Mouse (Mus musculus) frontal cortex, adult 2 months (tissue): ENCODE results near the gene Ppp3ca. TPM values are rescaled to one million over a fixed set of nuclear protein-coding genes. Genes with fewer than 3 reads are reported as not detected.
"Not testable (repeated sequence)": the region's sequence is repeated elsewhere in the genome, so short reads cannot be mapped to it uniquely, and the experiment has no call there.

Experiments used
- DNase-seq, 2 experiments: peaks; one replicate each; pipeline ENCODE4 v3.0.0; 2022; ENCODE audit warnings: low spot score in 1 of 2; ENCODE audit errors: extremely low spot score in 1 of 2
- polyA plus RNA-seq: library from polyadenylated mRNA; depleted of rRNA; stranded (reverse); fragments of >200 nt; gene quantifications from 2 replicates; pipeline ENCODE4 v1.2.3, GENCODE M21; 2012

The Ppp3ca gene
- polyA plus RNA-seq, 1 experiment: 403 TPM

DNA sequence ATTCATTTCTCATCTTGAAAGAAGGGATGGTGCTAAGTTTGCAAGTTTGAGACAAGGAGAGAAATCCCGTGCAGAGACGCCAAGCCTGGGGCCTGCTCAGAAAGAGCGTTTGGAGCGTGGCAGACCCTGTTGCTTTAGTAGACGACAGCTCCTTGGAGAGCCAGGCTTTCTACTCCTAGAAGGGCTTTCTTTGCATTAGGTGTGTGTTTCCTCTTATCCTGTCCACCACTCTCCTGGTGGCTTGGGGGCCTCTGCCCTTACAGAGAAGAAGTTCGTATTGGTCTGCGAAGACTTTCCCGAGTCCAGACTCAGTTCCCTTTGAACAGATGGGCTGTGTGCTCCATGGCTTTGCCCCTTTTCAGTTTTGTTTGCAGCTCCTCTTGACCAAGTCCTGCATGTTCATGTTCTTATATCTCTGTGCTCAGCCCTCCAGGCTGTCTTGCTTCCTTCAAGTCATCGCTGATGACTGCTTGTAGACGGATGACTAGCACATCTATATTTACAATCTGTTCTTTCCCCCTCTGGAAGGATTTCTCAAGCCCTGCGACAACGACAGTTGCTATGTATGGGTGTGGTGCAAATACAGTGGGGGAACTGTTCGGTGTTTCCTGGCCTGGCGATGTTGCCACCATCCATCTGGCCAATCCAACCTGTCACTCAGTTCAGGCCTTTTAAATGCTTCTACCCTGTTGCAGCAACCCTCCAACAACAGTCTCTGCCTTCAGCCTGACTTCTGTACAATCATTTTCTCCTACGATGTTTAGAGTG, 14.5 kb downstream of the Ppp3ca start:
- no peak for DNase-seq

DNA sequence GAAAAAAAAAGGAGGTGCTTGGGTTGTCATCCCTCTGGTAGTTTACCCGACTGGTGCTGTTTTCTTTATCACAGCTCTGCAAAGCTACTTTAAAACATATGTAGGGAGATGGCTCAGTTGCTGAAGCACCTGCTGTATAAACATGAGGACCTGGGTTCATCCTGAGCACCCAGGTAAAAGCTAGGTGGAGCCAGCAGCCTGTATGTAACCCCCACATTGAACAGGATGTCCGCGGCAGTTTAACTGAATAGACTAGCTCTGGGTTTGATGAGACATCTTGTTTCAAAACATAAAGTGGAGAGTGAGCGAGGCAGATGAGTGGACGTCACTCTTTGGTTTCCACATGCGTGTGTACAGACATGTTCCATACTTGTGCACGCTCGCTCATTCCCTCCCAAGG, 16.5 kb downstream of the Ppp3ca start:
- DNase-seq: no peak

DNA sequence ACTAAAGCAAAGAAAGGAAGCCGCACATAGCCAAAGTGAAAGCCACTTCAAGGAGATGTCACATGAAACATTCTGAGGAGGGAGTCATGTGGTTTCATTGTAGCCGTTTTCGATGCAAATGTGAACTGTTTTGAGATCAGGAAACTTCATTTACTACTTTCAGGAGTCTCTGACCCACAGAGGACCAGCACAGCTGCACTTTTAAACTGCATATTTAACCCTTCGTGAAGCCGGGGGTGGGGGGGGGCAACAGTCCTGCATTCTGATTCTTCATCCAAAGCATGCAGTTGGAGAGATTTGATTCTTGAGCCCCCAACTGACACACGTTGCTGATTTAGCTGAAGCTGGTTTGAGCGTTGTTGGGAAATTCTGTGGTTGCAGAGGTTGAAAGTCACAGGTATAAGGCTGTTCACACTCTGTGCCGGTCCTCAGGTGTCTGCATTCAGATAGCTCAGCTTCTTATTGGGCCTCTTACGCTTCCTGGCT, 18.2 kb downstream of the Ppp3ca start:
- DNase-seq: no peak

DNA sequence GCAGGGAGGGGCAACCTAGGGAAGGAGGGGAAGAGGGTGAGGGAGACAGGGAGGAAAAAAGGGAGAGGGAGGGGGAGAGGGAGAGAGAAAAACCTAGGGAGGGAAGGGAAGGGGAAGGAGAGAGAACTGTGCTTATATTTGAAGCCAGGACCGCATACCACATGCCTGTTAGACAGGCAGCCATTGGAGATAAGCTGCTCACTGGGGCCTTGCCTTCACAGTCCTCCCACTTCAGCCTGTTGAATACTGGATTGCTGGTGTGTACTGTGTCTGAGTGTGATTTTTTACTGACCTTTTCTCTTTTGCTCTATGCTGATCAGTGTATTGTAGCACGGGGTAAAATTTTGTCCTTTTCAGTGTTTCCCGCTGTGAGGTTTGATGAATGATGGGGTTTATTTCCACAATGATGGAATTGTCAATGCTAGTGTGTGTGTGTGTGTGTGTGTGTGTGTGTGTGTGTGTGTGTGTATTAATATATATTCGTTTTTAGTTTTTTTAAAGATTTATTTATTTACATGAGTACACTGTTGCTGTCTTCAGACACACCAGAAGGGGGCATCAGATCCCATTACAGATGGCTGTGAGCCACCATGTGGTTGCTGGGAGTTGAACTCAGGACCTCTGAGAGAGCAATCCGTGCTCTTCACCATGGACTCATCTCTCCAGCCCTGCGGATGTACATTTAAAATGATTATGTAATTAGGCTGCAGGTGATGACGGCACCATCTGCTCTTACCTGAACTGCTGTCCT, 20.0 kb downstream of the Ppp3ca start:
- no peak for DNase-seq

DNA sequence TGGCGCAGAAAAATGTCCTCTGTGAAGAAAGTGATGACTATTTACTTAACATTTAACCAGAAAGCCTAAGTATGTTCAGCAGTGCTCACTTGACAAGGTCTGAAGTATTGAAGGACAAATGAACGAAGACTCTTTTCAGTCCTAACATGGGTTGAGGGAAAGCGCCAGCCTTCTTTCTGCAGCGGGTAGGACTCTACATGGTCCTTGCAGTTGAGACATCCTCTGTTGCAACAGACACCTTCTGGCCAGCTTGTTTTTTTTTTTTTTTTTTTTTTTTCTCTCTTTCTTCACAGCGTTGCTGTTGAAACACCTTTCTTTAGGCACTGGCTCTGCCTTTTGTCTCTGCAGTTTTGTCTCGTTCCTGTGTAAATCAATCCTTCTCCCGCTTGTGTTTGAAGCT, 22.1 kb downstream of the Ppp3ca start:
- DNase-seq: no peak

DNA sequence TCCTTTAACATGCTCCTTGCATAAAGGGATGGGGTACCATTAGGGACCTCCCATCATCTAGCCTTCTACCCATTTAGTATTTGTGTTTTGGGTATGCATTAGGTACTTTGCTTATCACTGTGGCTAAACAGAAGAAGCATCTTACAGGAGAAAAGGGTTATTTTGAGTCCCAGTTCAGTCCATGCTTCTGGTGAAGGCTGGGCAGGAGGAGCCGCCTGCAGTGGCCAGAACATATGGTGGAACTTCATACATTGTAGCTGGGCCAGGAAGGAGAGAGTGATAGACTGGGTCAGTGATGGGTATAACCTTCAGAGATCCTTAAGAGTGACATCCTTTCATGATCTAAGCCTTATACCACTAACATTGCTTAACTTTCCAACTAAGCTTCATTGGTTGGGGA, 23.6 kb downstream of the Ppp3ca start:
- no peak for DNase-seq

DNA sequence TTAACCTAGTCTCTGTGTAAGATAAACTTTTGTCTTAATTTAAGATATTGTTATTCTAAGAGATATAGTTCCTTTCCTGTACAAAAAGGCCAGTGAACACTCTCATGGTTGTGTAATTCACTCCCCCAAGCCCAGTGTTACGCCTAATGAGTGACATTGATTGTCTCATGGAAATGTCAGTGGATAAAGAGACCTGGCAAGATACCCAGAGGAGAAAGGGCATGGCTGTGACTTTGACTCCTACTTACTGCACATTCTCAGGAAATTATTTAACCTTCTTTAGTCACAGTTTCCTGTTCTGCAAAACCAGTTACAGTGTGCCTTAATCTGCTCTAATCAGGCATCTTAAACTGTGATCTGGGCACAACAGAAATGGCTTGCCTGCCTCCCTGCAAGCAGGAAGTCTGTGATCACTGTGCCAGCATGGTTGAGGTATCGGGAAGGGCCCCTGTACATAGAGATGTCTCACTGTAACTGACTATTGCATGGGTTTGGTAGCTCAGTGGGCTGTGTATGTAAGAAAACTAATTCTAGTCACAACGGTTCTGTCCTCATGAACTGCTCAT, 27.8 kb downstream of the Ppp3ca start:
- DNase-seq: no peak

DNA sequence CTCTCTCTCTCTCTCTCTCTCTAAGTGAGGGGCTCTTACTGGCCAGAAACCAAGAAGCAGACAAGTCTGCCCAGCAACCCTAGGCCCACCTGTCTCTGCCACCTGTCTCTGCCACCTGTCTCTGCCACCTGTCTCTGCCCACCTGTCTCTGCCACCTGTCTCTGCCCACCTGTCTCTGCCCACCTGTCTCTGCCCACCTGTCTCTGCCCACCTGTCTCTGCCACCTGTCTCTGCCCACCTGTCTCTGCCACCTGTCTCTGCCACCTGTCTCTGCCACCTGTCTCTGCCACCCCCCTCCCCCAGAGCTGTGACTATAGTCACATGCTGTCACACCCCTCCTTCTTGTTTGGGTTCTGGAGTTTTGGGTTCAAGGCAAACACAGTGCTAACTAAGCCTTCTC, 29.8 kb downstream of the Ppp3ca start:
- DNase-seq: not testable (repeated sequence)

DNA sequence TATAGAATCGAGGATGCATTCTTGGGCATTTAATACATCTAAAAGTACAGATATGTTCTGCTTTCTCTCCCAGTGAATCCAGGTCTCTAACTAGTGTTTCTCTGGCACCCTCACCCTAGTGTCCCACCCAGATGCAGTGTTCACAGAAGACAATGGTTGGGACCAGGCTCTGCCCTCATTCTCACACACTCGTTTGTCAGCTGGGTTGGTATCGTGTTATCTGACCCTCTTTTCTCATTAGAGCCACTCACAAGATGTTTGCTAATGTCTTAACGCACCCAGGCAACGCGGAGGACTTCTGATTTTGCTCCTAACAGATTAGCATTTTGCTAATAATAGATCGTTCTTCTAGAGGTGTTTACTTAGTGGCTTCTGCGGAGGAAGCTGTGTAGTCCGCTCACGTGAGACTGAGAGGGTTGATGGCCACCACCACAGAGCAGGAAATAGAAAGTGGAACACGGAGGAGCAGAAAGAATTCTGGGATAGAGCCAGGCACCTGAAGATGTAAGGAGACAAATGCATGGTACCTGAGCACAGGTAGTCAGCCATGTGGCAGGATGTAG, 30.6 kb downstream of the Ppp3ca start:
- no peak for DNase-seq

DNA sequence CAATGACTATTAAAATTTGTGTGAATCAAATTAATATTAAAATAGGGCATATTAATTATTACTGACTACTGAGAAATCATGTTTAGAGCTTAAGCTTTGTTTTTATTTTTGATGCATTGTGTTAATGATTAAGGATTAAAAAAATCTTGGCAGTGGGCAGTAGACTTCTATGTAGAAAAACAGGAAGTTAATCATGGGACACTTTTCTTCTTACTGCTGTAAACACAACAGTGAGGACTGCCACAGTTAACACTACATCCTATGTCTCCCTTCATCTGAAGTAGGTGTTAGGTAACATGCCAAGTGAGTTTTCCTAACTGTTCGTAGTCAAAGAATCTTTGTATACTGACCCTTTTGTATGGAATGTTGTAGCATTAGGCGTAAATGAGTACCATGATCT, 32.9 kb downstream of the Ppp3ca start:
- no peak for DNase-seq

DNA sequence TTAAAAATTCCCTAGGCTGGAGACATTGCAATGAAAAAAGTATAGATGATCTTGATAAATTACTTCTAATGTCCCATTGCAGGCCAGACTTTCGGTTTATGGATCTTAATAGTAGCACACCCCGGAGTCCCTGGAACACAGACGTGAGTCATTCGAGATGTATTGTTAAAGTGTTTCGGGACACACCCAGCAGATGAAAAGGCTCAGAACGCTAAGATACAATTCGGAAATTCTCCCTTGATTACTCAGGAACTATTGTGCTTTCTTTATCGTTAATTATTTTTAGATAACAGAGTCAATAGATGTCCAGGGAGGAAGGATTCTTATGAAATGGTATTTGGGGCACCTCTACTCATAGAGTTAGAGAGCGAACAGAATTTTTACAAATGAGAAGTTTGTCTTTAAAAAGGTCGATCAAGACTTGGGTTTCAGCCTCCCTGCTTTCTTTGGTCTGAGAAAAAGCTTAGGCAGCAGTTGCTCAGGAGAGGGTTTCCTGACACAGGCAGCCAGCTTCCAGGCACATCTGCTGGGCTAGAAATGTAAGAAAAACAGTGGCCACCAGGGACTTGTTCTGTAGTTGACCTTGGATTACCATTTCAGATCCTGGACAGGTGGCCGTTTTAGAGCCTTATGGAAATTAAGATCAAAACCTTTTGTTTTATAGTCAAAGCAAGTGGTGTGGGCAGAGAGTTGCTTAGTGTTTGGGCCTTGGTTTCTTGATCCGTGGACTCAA, 34.8 kb downstream of the Ppp3ca start:
- no peak for DNase-seq

DNA sequence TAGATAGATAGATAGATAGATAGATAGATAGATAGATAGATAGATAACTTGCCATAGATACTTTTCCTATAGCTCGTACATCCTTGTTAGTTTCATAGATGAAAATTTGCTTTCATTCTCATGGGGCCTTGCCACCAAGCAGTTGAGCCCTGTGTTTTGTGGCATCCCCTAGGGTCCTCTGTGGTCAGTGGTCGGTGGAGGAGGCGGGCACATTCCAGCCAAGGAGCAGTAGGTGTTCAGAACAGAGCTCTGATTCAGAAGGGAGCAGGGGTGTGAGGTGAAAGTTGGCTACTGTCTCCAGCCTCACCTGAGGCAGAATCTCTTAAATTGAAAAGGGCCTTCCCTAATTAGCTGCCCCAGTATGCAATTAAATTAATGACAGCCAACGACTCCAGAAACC, 36.1 kb downstream of the Ppp3ca start:
- no peak for DNase-seq

DNA sequence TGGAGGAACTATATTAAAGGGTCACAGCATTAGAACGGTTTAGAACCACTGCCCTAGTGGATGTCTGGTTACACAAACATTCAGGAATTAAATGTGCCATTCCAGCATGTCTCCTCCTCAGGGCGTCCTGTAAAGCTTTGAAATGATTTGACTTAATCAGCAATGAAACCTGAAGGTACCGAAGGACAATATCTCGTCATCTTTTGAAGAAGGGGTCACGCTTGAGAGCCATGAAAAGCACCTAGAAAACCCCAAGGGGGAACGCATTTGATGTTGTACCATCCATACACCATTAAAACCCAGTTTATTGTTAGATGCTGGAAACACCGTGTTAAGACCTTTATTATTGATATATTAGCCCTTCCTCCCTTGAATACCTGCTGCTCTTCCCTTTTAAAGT, 36.8 kb downstream of the Ppp3ca start:
- no peak for DNase-seq

DNA sequence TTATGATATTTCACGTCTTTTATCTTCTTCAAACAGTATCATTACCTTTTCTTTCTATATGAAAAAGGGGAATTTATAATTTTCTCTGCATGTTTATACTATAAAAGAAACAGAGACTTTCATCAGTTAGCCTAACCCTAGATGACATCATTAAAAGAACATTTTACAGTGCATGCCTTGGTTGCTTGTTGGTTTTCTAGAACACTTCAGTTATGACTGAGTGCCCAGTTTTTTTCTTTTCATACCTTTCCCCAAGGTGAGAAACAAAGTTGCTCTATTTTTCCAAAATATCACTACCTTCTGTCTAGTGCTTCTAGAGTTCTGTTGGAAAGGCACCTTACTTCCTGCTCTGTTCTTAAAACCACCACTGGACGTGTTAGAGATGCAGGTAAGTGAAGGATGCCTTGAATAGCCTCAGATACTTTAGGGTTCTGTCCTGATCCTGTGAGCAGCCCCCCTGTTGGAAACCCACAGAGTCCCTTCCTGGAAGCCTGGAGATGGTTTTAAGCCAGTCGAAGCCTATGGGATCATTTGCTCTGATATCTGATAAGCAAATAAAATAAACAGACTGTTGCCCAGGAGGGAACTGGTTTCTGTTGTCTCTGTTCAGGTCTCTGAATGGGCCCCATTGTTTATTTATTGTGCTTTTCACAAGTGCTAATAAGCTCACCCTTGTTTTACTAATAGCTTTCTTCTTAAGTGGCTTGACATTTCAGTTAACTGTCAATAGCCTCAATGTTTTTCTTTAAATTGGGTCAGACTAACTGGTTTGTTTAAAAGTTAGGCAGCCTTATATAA, 37.5 kb downstream of the Ppp3ca start:
- DNase-seq: no peak

DNA sequence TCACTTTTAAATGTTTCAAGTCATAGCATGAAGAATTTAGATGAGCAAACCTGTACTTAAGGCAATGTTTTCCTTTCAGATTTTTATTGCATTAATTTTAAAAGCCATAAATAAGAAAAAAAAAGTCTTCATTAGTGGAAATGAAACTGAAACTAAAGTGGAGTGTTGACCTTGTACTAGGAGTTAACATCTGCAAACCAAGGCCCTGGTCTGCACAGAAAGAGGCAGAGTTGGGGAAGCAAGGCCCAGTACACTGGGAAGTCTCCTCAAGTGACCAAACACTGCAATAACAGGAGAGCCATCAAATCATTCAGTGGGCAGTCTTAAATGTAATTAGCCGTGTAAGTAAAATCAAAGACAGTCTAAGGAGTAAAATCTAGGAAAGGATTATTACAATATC, 38.3 kb downstream of the Ppp3ca start:
- DNase-seq: no peak

DNA sequence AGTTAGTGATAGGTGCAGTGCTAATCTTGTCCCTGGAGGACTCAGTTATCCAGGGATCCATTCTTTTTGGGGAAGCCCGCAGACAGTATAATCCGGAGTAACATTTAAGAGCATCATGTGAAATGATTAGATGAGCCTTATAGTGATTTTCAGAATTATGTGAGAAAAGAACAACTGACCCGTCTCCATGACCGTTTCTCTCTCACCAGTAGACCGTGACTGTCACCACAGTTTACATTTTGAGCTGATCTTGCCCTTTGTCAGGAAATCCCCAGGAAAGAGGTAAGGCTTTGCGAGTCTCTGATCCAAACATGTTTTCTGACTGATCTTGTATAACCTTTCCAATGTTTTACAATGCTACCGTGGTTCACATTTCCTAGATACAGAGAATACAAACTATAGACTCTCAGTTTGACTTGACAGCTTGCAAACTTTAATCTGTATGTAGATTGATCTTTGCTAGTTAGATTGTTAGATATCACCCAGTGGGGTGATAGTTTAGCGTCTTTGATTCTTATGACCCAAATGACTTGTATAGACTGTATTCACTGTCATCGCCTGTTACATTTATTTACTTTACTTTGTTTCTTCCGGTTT, 40.5 kb downstream of the Ppp3ca start:
- no peak for DNase-seq

DNA sequence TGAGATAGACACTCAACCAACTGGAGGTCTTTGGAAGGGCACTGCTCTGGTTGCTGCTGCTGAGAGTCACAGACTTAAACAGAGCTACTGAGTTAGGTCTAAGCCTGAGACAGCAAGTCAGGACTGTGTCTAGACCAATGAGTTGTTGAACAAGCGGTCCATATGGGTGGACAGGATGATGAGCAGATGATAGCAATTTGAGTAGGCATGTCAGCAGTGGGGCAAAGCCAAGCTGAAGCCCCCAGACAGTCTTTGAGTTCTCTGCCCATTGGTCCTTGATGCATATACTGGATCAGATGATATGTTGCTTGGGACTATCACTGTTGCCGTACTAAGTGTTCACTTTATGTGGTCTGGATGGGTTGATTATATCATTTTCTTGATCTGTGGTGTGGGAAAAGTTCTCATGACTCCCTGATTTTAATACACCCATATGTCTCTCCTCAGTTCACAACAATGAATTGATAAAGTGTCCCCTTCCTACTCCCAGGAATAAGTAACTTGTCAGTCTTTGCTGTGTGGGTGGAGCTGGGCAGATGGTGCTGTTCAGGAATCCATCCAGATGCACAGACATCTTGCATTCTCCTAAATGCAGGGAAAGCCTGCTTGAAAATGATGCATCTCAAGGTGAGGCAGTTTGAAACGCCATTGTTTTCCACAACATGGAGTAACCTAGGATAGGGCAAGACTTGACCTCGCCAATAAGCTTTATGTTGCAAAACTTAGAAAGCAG, 44.5 kb downstream of the Ppp3ca start:
- DNase-seq: peak in 1 of 2 experiments; percentile 62

DNA sequence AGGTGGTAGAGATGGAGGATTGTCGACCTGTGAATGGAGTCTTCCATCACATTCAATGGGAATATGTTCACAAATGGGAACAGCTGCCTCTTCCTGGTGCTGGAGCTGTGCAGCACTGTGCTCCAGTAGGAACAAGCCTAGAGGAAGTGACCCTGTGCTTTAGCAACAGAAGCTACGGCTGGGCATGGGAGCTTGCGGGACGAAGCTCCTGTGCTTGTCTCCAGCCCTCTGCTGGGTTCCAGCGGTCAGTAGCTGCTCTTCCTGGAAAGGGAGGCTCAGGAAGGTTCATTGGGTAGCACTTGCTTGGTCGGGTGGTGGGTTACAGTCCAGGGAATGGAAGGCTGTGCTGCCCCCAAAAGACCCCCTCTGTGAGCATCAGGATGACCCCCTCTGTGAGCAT, 46.3 kb downstream of the Ppp3ca start:
- no peak for DNase-seq

DNA sequence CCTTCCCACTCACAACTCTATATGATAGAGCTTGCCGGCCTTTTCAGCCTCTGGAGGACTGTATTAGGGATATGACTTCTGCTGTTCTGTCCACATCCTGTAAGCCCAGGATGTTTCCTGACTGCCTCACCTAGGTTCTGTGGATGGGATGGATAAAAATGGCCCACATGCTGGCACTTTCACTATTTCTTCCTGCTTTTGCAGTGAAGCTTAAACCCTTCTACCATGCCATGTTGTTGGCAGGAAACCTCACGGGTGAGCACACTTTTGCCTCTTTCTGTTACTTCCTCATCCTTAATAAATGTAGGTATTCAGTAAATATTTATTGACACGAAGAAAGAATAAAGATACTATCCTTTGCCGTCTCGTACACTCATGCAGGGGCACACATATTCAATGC, 48.5 kb downstream of the Ppp3ca start:
- DNase-seq: no peak
